Mouse (Mus musculus) heart, adult 18-20 months (tissue): ENCODE measurements around the gene Birc2. TPM values are rescaled to one million over a fixed set of nuclear protein-coding genes. Genes with fewer than 3 reads are reported as not detected.
A peak's percentile ranks its signal among the peaks of the same experiment; 100 is the strongest.
"Not testable (repeated sequence)": the region's sequence is repeated elsewhere in the genome, so short reads cannot be mapped to it uniquely, and the experiment has no call there.

Source experiments
- DNase-seq, 2 experiments: peaks; one replicate each; pipeline ENCODE4 v3.0.0; 2021 to 2022; ENCODE audit warnings: mixed read lengths in 1 of 2
- long read RNA-seq, 2 experiments: library from polyadenylated mRNA; stranded (forward); transcript quantifications; one replicate each; pipeline ENCODE4 v2.0.0; 2021
- total RNA-seq, 2 experiments: library from RNA; stranded (reverse); gene quantifications; 2 replicates each; pipeline ENCODE4 v1.2.3; 2021

The Birc2 gene
- 10 to 100 TPM; 25.4 to 29.4 TPM for total RNA-seq
- long read RNA-seq, experiment 1, transcript Birc2-204 (8 exons, 3,331 nt): major isoform, 17 of 28 reads
- long read RNA-seq, experiment 1, partial matches to known transcripts: 3 of 28 reads
- long read RNA-seq, experiment 1, other reads (novel, unspliced or antisense): 4 of 28 reads
- long read RNA-seq, experiment 2, transcript Birc2-204 (8 exons, 3,331 nt): major isoform, 5 of 7 reads
- long read RNA-seq, experiment 2, partial matches to known transcripts: 0 of 7 reads
- long read RNA-seq, experiment 2, other reads (novel, unspliced or antisense): 1 of 7 reads

GRCm38 (mm10) chr9:7836905-7837805 lies at the start of gene Birc2:
Birc2 (minus strand) TSS chr9:7837064.
- DNase-seq: peak; percentile 96 to 98

- DNase-seq: no peak
Observed at GRCm38 (mm10) chr9:7884346-7884745, 47.5 kb upstream of the Birc2 start.

- no peak for DNase-seq
Observed at GRCm38 (mm10) chr9:7882304-7882865, 45.5 kb upstream of the Birc2 start.

GRCm38 (mm10) chr9:7873511-7874211 lies 36.8 kb upstream of the Birc2 start:
- DNase-seq: peak in 1 of 2 experiments; percentile 29

- peak; percentile 87 to 91 for DNase-seq
Observed at GRCm38 (mm10) chr9:7872775-7873439, 36.0 kb upstream of the Birc2 start, which contains the start of gene Birc3. Birc3 (minus strand) TSS chr9:7873186.

- DNase-seq: no peak
Observed at GRCm38 (mm10) chr9:7872044-7872774, 35.3 kb upstream of the Birc2 start.

- peak in 1 of 2 experiments; percentile 26 for DNase-seq
Observed at GRCm38 (mm10) chr9:7871316-7872043, 34.6 kb upstream of the Birc2 start.

GRCm38 (mm10) chr9:7870556-7871315 lies 33.9 kb upstream of the Birc2 start:
- no peak for DNase-seq

GRCm38 (mm10) chr9:7868838-7869491 lies 32.1 kb upstream of the Birc2 start:
- DNase-seq: peak in 1 of 2 experiments; percentile 9

GRCm38 (mm10) chr9:7867981-7868380 lies 31.1 kb upstream of the Birc2 start:
- peak; percentile 26 to 52 for DNase-seq

GRCm38 (mm10) chr9:7866981-7867380 lies 30.1 kb upstream of the Birc2 start:
- DNase-seq: not testable (repeated sequence)

- no peak for DNase-seq
Observed at GRCm38 (mm10) chr9:7860976-7861375, 24.1 kb upstream of the Birc2 start.

GRCm38 (mm10) chr9:7855912-7856311 lies 19.0 kb upstream of the Birc2 start:
- no peak for DNase-seq

GRCm38 (mm10) chr9:7855374-7855773 lies 18.5 kb upstream of the Birc2 start:
- peak; percentile 51 to 60 for DNase-seq

- not testable (repeated sequence) for DNase-seq
Observed at GRCm38 (mm10) chr9:7854196-7854595, 17.3 kb upstream of the Birc2 start.

- no peak for DNase-seq
Observed at GRCm38 (mm10) chr9:7852346-7853230, 15.7 kb upstream of the Birc2 start.

- DNase-seq: no peak
Observed at GRCm38 (mm10) chr9:7851841-7852240, 15.0 kb upstream of the Birc2 start.

GRCm38 (mm10) chr9:7848191-7848590 lies 11.3 kb upstream of the Birc2 start:
- DNase-seq: no peak
